9 mouse cellular contexts compared by ENCODE assay signal in genomic region chr5:66069133-66069469, GRCm38 (mm10).
DNase-seq lines count a peak whose midpoint lies in the region; ATAC-seq lines count a peak whose summit lies in the region.
"Had no signal": no experiment of that assay in that cellular context is flagged by ENCODE, and none has a peak within 500 bp of the region (broad histone marks: within the 10 kb centered on the region; RNA-seq: fewer than 3 reads in every experiment).

No protein-coding gene starts in this region.

- no peaks in the 10 kb centered on the region for H3K27me3 ChIP-seq in limb, embryonic 15.5 days
- H3K27me3 ChIP-seq in stomach, embryonic 16.5 days (ENCODE audit: control insufficient read depth, insufficient read depth, low read length) = no peaks in the 10 kb centered on the region

- H3K9me3 ChIP-seq in limb, embryonic 15.5 days = no peaks in the 10 kb centered on the region
- H3K9me3 ChIP-seq in stomach, embryonic 16.5 days (replicated peaks; ENCODE audit: control insufficient read depth, low read length) = no peaks in the 10 kb centered on the region

- peak overlapping the region; percentile 43 for H3K4me3 ChIP-seq in limb, embryonic 15.5 days
- H3K4me3 ChIP-seq in stomach, embryonic 16.5 days (replicated peaks; ENCODE audit: low read length) = peak overlapping the region; percentile 54; the same call in 1 of the 2 replicates

- peak; percentile 52 for DNase-seq in heart, adult 11 months
- no peak for DNase-seq in heart, postnatal 4 days
- DNase-seq in retina, embryonic 14.5 days (ENCODE audit: low spot score) = peak; percentile 17
- no peak for DNase-seq in retina, postnatal 1 day
- no peak for DNase-seq in left cerebral cortex, postnatal 14 days (ENCODE audit: low spot score in 2 of 2)
- no peak for DNase-seq in thymus, postnatal 14 days

- no peak overlapping the region for H3K27ac ChIP-seq in limb, embryonic 15.5 days
- H3K27ac ChIP-seq in stomach, embryonic 16.5 days (ENCODE audit: low read length) = peak overlapping the region; percentile 76
- H3K27ac ChIP-seq: left cerebral cortex, adult 2 months had no signal

- peak overlapping the region; percentile 83 for H3K4me2 ChIP-seq in limb, embryonic 15.5 days
- H3K4me2 ChIP-seq in stomach, embryonic 16.5 days (ENCODE audit: low read depth, low read length) = peak overlapping the region; percentile 84

- no peaks in the 10 kb centered on the region for H3K36me3 ChIP-seq in limb, embryonic 15.5 days
- H3K36me3 ChIP-seq in stomach, embryonic 16.5 days (ENCODE audit: control insufficient read depth, insufficient read depth, low read length) = no peaks in the 10 kb centered on the region

- WGBS in limb, embryonic 15.5 days = 19% methylated on average over 7 of the region's 7 CpGs
- WGBS in stomach, embryonic 16.5 days = 34% methylated on average over 7 of the region's 7 CpGs

- peaks cover 5% of the 10 kb centered on the region for H3K4me1 ChIP-seq in limb, embryonic 15.5 days
- H3K4me1 ChIP-seq in stomach, embryonic 16.5 days (ENCODE audit: control insufficient read depth, insufficient read depth, low read length) = peaks cover 16% of the 10 kb centered on the region

- H3K9ac ChIP-seq in limb, embryonic 15.5 days = no peak overlapping the region
- peak overlapping the region; percentile 71; the same call in 1 of the 2 replicates for H3K9ac ChIP-seq in stomach, embryonic 16.5 days (ENCODE audit: low read length)

- ATAC-seq in limb, embryonic 15.5 days (ENCODE audit: insufficient number of reproducible peaks, low FRiP score, low TSS enrichment, low read depth) = no peak
- no peak for ATAC-seq in stomach, embryonic 16.5 days (ENCODE audit: insufficient read depth, low FRiP score)

- intact Hi-C loops in left cerebral cortex, postnatal 14 days (cut with DNase I) = no loop called here

Comparison
In these comparisons a context has a peak if more than half of its experiments do, and no peak if none do; other contexts are left out.
1. DNase-seq: peak in heart, adult 11 months (single experiment) and retina, embryonic 14.5 days (single experiment); none in heart, postnatal 4 days (single experiment), retina, postnatal 1 day (single experiment), left cerebral cortex, postnatal 14 days (0 of 2) and thymus, postnatal 14 days (single experiment).